Mouse (Mus musculus) ES-E14 (cell line): ENCODE data around the gene Kremen1. TPM values are rescaled to one million over a fixed set of nuclear protein-coding genes. Genes with fewer than 3 reads are reported as not detected.

Source experiments
- DNase-seq: peaks from one replicate; pipeline ENCODE4 v3.0.0-alpha.2; 2013; ENCODE audit warnings: low read depth, low spot score
- H3K27ac ChIP-seq: 2 replicates; pipeline ENCODE4 v1.5.1; 2012; ENCODE audit warnings: low read depth, mild to moderate bottlenecking, low read length, moderate library complexity, mixed read lengths; ENCODE audit not compliant: poor library complexity, insufficient read depth, severe bottlenecking
- H3K36me3 ChIP-seq: 2 replicates; pipeline ENCODE4 v1.6.1; 2012; ENCODE audit warnings: mild to moderate bottlenecking, low read length, moderate library complexity, mixed read lengths; ENCODE audit not compliant: control insufficient read depth, poor library complexity, insufficient read depth, severe bottlenecking
- H3K4me1 ChIP-seq, 2 experiments: fragments of 150-350 bp in 1 of 2; sonication (generic) in 1 of 2; 2 replicates each; pipeline ENCODE4 v1.6.1; 2012; ENCODE audit warnings: low read length in 2 of 2, mild to moderate bottlenecking in 1 of 2, mixed read lengths in 1 of 2; ENCODE audit not compliant: control insufficient read depth in 2 of 2, insufficient read depth in 2 of 2, poor library complexity in 1 of 2
- H3K4me3 ChIP-seq, 2 experiments: fragments of 150-350 bp in 1 of 2; sonication (generic) in 1 of 2; 2 replicates each; pipeline ENCODE4 v1.5.1; 2012; ENCODE audit warnings: low read length in 2 of 2, low read depth in 1 of 2, mild to moderate bottlenecking in 1 of 2, mixed read lengths in 1 of 2; ENCODE audit not compliant: insufficient read depth in 1 of 2, poor library complexity in 1 of 2, severe bottlenecking in 1 of 2
- H3K9ac ChIP-seq: 2 replicates; pipeline ENCODE4 v1.6.1; 2012; ENCODE audit warnings: low read depth, mild to moderate bottlenecking, low read length, mixed read lengths; ENCODE audit not compliant: poor library complexity, insufficient read depth, severe bottlenecking
- H3K9me3 ChIP-seq: fragments of 150-350 bp; sonication (generic); 2 replicates; pipeline ENCODE4 v1.6.1; 2012; ENCODE audit warnings: low read depth, mild to moderate bottlenecking, low read length; ENCODE audit not compliant: control insufficient read depth, insufficient read depth
- CHD2 ChIP-seq: IDR thresholded peaks from 2 replicates; pipeline ENCODE4 v1.6.1; 2014; ENCODE audit warnings: mild to moderate bottlenecking, low read depth, low read length, inconsistent platforms
- HCFC1 ChIP-seq: IDR thresholded peaks from 2 replicates; pipeline ENCODE4 v1.6.1; 2012; ENCODE audit warnings: low read length, inconsistent platforms, borderline replicate concordance; ENCODE audit not compliant: insufficient read depth
- MAFK ChIP-seq: IDR thresholded peaks from 2 replicates; pipeline ENCODE4 v1.6.1; 2014; ENCODE audit warnings: mild to moderate bottlenecking, low read depth, low read length, inconsistent platforms; ENCODE audit not compliant: insufficient read depth
- ZC3H11A ChIP-seq: IDR thresholded peaks from 2 replicates; pipeline ENCODE4 v1.6.1; 2012; ENCODE audit warnings: low read depth, mild to moderate bottlenecking, inconsistent platforms, low read length, borderline replicate concordance
- ZNF384 ChIP-seq: IDR thresholded peaks from 2 replicates; pipeline ENCODE4 v1.6.1; 2012; ENCODE audit warnings: low read depth, low read length, inconsistent platforms
- in situ Hi-C, 2 experiments: fragments of 600-800 bp; cut with MboI; formaldehyde crosslinking; loops; one replicate each; pipeline ENCODE4 v1.15.1; 2025; ENCODE audit warnings: low sequenced_read_pairs in 2 of 2, inconsistent platforms in 1 of 2; ENCODE audit not compliant: unreplicated experiment in 2 of 2
- total RNA-seq: library from RNA; depleted of rRNA; stranded (reverse); fragments of 300-350 nt; gene quantifications from 2 replicates; pipeline ENCODE4 v1.2.3, GENCODE M21; 2012

Gene Kremen1
- total RNA-seq, 1 experiment, result 17.9 TPM

DNA sequence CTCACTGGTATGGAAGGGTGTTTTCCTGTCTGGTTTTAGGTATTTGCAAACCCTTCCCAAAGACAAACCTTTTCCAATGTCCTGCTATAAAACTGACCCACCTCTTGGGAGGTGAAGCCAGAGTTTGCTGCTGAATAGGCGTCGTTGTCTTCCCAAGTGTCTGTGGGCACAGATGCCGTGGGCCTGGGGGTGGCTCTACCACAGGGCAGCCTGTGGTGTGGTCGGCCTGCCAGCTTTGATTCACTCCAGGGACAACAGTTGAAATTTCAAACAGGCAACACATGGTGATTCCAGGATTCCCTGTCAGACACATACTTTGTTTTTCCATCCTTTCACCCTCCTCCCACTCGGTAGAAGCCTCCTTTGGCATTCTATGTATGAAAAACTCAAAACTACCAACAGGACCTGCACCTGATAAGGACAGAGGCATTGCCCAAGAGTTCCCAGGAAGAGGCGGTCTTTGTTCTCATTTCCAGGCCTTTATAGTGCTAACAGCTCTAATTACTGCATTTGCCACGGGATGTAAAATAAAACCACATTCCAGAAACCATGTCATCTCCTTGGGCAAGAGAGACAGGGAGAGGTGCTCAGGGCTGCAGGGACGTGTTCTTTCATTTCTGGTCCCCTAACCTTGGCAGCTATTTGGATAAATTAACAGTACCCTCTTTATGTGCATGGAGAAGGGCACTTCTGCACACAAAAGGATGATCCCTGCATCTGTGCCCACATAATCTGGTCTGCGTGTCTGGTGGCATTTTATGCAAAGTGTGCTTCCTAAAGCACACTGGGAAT lies 10.1 kb upstream of the Kremen1 start:
- H3K27ac ChIP-seq, result no peak overlapping the region
- H3K9ac ChIP-seq, result no peak overlapping the region
- no peaks in the 10 kb centered on the region for H3K9me3 ChIP-seq
- H3K4me3 ChIP-seq, result no peak overlapping the region
- H3K36me3 ChIP-seq, result no peaks in the 10 kb centered on the region
- TF ChIP-seq ZC3H11A, result no peak
- TF ChIP-seq ZNF384, result no peak
- TF ChIP-seq CHD2, result no peak
- no peak for TF ChIP-seq MAFK
- TF ChIP-seq HCFC1, result no peak
- DNase-seq, result no peak
- in situ Hi-C loops, result no loop called here
- H3K4me1 ChIP-seq, result peaks cover 15 to 16% of the 10 kb centered on the region in 2 experiments

DNA sequence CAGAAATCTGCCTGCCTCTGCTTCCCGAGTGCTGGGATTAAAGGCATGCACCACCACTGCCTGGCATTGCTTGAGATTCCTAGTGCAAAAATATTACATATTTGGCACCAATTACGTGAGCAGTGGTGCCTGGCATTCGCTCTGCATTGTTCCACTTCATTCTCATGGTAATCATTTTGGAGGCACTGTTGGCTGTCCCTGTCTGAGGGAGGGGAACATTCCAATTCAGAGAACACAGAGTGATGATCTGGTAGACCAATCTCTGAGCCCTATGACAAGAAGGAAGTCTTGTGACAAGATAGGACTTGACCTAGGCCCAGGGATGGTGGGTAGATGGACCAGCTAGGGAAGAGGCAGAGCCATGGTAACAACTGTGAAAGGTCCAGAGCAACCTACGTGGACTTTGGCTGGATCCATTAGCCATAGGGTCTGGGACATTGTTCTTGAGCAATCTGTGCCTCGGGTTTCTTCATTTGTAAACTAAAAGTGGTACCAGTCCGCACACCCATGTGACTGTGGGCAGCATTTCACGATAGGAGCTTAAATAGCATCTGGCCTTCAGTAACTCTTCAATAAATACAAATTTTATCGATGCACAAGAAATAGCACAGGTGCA lies 8.6 kb upstream of the Kremen1 start:
- DNase-seq, result no peak
- no peak for TF ChIP-seq HCFC1
- TF ChIP-seq CHD2, result no peak
- TF ChIP-seq ZNF384, result no peak
- no peak for TF ChIP-seq ZC3H11A
- no peak for TF ChIP-seq MAFK
- Histone ChIP-seq H3K9ac (no peak overlapping the region), H3K4me1 (peaks cover 15 to 16% of the 10 kb centered on the region in 2 experiments), H3K9me3 (no peaks in the 10 kb centered on the region), H3K36me3 (no peaks in the 10 kb centered on the region), H3K27ac (no peak overlapping the region), H3K4me3 (no peak overlapping the region)
- in situ Hi-C loops, result no loop called here

- Histone ChIP-seq H3K27ac (no peak overlapping the region), H3K36me3 (no peaks in the 10 kb centered on the region), H3K4me1 (peaks cover 4 to 17% of the 10 kb centered on the region in 2 experiments; a peak in 3 of 4 replicates), H3K4me3 (no peak overlapping the region), H3K9me3 (no peaks in the 10 kb centered on the region), H3K9ac (no peak overlapping the region)
- no peak for TF ChIP-seq ZNF384
- TF ChIP-seq ZC3H11A, result no peak
- no peak for TF ChIP-seq HCFC1
- no peak for TF ChIP-seq CHD2
- TF ChIP-seq MAFK, result no peak
- in situ Hi-C loops, result no loop called here
- no peak for DNase-seq
Observed at GRCm38 (mm10) chr11:5265764-5266163, 4.4 kb upstream of the Kremen1 start.

- peaks cover 0 to 13% of the 10 kb centered on the region in 2 experiments; a peak in 3 of 4 replicates for H3K4me1 ChIP-seq
- no peak for DNase-seq
- peak overlapping the region; percentile 86 for H3K9ac ChIP-seq
- TF ChIP-seq HCFC1 (no peak), ZNF384 (no peak)
- H3K27ac ChIP-seq, result no peak overlapping the region; the same call in 1 of the 2 replicates
- peak overlapping the region; percentile 27 to 66; a peak in 3 of 4 replicates for H3K4me3 ChIP-seq
- in situ Hi-C loops, result no loop called here
- no peaks in the 10 kb centered on the region for H3K36me3 ChIP-seq
- H3K9me3 ChIP-seq, result no peaks in the 10 kb centered on the region
Observed at GRCm38 (mm10) chr11:5263078-5263730, 1.8 kb upstream of the Kremen1 start.
